Mouse (Mus musculus) frontal cortex, adult 2 months (tissue): ENCODE results near the gene Tcf3. TPM values are rescaled to one million over a fixed set of nuclear protein-coding genes. Genes with fewer than 3 reads are reported as not detected.

ENCODE experiments used
- DNase-seq, 2 experiments: peaks; one replicate each; pipeline ENCODE4 v3.0.0; 2022; ENCODE audit warnings: low spot score in 1 of 2; ENCODE audit errors: extremely low spot score in 1 of 2
- polyA plus RNA-seq: library from polyadenylated mRNA; depleted of rRNA; stranded (reverse); fragments of >200 nt; gene quantifications from 2 replicates; pipeline ENCODE4 v1.2.3, GENCODE M21; 2012

Tcf3 gene
- polyA plus RNA-seq, 1 experiment, result 34.2 TPM

GRCm38 (mm10) chr10:80387522-80387959 is 45.9 kb downstream of the Tcf3 start, which contains the start of gene Mex3d:
TSS of gene Mex3d (minus strand) at chr10:80387659.
- DNase-seq, result peak in 1 of 2 experiments; percentile 86

DNA sequence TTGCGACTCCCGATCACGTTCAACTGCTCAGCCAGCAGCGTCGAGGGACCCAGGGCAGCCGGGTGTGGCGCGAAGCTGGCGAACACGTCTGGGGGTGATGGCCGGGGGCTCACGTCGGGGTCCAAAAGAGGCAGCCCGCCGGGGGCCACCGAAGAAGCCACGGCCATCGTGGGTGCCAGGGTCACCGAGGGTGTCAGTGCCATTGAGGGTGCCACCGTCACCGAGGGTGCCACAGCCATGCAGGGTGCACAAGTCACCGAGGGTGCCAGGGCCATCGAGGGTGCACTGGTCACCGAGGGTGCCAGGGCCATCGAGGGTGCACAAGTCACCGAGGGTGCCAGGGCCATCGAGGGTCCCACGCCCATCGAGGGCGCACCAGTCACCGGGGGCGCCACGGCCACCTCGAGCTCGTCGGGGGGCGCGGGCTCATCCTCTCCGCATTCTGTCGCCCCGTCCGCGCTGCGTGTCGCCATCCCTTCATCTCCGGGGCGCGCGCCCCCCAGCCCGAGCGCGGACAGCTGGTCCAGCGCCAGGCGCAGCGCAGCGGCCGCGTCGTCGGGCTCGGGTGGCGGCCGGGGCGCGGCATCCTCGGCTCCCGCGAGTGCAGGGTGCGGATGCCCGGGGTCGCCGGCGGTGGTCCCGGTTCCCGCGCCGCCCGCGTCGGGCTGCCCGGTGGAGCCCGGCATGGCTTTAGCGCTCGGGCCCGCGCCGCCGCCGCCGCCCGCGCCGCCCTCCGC is 46.5 kb downstream of the Tcf3 start:
- no peak for DNase-seq

- no peak for DNase-seq
Observed at GRCm38 (mm10) chr10:80385811-80386734, 47.4 kb downstream of the Tcf3 start.

GRCm38 (mm10) chr10:80385310-80385709 is 48.1 kb downstream of the Tcf3 start:
- no peak for DNase-seq

DNA sequence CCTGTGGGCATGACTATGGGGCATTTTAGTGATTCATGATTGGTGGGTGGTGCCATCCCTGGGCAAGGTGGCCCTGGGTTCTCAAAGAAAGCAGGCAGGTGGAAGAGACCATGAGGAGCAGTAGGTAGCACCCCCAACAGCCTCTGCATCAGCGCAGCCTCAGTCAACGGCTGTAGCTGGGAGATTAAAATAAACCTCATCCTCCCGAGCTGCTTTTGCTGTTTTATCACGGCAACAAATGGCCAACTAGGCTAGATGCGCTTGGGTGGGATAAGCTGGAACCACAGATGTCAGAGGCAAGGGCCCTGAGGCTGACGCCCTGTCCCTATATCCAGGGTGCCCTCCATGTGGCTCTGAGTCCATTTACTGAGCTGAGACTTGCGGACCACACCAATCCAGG is 48.7 kb downstream of the Tcf3 start:
- DNase-seq, result no peak

DNA sequence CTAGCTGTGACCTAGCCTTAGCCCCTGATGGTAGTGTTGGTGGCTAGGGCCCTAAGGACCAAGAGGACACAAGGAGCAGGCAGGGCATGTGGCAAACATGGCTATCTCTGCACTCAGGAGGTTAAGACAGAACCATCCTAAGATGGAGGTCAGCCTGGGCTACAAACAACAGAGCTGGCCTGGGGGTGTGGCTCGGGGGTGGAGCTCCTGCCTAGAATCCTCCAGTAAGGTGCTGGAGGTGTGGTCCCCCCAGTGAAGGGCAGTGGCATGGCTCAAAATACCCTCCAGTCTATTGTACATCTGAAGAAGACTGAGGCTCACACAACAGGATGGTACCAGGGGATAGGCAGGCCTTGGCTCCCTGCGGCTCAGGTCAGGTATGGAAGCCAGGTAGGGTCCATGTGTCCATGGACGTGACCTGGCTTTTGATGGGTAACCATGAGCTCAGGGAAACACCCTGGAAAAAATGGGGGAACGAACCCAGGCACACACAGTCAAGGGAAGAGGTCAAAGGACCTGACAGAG is 49.3 kb downstream of the Tcf3 start:
- DNase-seq, result no peak

DNA sequence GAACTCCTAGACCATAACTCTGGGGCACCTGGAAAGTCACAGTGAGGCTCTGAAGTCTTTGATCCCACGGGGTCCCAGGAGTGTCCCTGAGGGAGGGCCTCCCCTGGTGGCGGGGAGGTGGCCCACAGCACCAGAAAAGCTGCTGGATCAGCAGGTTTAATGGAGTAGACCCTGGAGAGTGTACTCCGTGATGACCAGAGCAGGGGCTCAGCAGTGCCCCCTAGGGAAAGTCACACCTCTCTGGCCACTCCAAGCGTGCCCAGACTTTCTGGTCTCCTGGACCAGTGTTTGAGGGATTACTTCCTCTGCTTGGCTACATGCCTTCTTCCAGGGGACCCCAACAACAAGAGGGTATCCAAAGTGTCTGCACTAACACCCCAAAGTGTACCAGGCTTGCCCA is 50.0 kb downstream of the Tcf3 start:
- no peak for DNase-seq

DNA sequence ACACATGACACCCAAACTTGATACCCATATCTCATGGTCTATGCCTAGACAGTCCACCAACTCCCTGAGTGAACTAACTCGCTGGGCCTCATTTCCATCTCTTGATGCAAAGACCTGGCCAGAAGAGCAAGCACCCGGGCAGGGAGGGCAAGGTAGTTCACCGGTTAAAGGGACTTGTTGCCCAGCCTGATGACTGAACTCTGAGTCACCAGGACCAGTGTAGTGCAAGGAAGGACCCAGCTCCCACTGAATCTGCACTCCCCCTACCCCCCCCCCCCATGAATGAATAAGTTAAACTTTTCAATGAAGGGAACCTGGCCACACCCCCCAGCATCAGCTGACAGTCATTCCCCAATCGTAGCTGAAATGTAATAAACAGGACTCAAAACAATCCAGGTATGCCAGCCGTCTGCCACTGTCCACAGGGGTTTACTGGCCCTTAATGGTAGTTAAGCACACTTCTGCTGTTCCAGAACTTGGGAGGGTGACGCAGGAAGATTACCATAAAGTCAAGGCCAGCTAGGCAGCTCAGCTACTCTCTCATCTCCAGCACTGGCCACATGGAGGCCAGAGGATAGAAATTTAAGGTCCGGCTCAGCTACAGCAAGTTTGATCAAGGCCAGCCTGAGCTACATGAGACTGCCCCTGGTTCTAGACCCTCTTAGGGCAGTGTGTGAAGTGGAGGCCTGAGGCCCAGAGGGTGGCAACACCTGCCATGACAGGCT is 50.6 kb downstream of the Tcf3 start:
- DNase-seq, result no peak

DNA sequence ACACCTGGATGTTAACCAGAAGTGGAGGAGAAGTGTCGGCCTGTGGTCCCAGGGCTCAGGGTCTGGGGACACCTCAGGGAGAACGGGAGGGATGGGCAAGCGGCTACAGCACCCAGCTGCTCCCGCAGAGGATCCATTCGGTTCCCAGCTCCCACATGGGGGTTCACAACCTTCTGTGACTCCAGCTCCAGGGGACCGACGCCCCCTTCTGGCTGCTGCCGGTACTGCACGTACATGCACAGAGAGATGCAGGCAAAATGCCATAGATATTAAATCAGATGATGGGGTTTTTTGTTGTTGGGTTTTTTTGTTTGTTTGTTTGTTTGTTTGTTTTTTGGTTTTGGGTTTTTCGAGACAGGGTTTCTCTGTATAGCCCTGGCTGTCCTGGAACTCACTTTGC is 55.7 kb downstream of the Tcf3 start:
- DNase-seq, result no peak

GRCm38 (mm10) chr10:80376160-80376559 is 57.3 kb downstream of the Tcf3 start:
- DNase-seq, result peak; percentile 78 to 97

GRCm38 (mm10) chr10:80374063-80374462 is 59.4 kb downstream of the Tcf3 start:
- peak in 1 of 2 experiments; percentile 90 for DNase-seq

- no peak for DNase-seq
Observed at GRCm38 (mm10) chr10:80372706-80373105, 60.7 kb downstream of the Tcf3 start.

GRCm38 (mm10) chr10:80371983-80372382 is 61.5 kb downstream of the Tcf3 start:
- no peak for DNase-seq

DNA sequence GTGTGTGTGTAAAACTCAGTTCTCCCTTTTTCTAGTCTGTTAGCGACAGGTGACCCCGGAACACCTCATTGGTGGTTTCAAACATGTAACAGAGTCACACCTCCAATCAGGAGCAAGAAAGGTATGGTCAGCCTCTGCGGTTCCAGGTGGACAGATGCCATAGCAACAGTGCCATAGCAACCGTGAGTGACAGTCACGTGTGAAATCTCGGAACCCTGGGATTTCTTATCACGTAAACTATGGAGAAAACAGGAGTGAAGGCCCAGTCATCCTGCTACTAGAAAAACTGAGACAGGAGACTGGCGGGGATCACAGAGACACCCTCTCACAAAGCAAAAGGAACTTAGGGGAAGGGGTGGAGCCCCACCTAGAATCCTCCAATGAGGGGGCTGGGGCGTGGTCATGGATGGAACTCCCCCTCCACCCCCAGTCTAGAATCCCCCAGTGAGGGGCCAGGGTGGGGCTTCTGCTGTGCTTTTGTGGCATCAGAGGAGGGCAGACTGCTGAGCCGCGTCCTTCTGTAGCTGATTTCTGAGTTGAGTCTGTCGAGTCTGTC is 62.0 kb downstream of the Tcf3 start:
- DNase-seq, result no peak

GRCm38 (mm10) chr10:80369995-80370747 is 63.3 kb downstream of the Tcf3 start:
- DNase-seq, result peak in 1 of 2 experiments; percentile 70

- no peak for DNase-seq
Observed at GRCm38 (mm10) chr10:80368392-80368791, 65.1 kb downstream of the Tcf3 start.

DNA sequence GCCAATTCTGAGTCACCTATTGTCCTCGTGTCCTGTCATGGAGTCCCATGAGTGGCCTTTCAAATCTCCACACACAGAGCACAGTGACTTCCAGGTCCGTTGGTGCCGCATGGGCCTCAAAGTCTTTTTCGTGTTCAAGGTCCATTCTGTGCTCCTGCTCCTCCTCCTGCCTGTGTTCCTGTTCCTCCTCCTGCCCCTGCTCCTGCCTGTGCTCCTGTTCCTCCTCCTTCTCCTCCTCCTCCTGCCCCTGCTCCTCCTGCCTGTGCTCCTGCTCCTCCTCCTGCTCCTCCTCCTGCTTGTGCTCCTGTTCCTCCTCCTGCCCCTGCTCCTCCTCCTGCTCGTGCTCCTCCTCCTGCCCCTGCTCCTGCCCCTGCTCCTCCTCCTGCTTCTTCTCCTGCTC is 65.5 kb downstream of the Tcf3 start:
- DNase-seq, result no peak

DNA sequence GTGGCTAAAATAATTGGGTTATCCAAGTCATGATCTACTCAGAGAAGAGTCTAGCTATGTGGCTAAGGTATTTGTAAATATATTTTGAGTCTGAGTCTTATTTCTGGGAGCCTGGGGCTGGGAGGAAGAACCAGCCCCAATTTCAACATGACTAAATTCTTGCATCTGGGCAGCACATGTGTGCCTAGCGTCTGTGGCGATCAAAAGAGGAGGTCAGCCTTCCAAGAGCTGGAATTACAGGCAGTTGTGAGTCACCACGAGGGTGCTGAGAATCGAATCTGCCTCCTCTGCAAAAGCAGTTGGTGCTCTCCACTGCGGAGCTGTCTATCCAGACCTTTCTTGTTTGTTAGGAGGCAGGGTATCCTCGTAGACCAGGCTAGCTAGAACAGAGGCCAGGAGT is 67.7 kb downstream of the Tcf3 start:
- no peak for DNase-seq

- DNase-seq, result no peak
Observed at GRCm38 (mm10) chr10:80363734-80364133, 69.7 kb downstream of the Tcf3 start.
